Mouse (Mus musculus): ENCODE data around the gene Slc22a7. TPM values are rescaled to one million over a fixed set of nuclear protein-coding genes. Genes with fewer than 3 reads are reported as not detected.

Slc22a7 gene
- total RNA-seq, 2 experiments from 2014 or later = 0.25 to 0.75 TPM

DNA sequence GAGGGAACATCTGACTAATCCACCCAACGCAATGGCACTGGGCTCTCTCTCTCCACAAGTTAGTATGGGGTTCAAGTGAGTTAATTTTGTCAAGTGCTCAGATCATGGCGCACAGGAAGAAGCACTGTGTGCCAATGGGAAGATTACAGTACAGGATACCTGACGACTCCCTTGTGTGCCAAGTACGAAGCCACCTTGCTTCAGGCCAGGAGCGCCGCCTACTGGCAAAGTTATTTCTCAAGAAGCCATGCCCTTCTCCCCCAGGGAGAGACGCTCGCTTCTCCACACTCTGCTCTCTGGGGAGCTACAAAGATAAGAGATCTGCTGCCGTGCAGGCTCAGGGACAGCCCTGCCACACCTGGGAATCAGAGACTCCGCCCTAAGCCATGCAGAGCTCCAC lies 19.5 kb upstream of the Slc22a7 start:
- no peak overlapping the region for H3K27ac ChIP-seq
- DNase-seq (ENCODE audit: extremely low spot score in 1 of 2, low spot score in 2 of 2) = peak in 1 of 2 experiments; percentile 45
- no peak overlapping the region for H3K4me3 ChIP-seq
- intact Hi-C loops (cut with DNase I) = no loop called here
- TF ChIP-seq CTCF (IDR thresholded peaks at IDR 0.05) = peak; percentile 55

DNA sequence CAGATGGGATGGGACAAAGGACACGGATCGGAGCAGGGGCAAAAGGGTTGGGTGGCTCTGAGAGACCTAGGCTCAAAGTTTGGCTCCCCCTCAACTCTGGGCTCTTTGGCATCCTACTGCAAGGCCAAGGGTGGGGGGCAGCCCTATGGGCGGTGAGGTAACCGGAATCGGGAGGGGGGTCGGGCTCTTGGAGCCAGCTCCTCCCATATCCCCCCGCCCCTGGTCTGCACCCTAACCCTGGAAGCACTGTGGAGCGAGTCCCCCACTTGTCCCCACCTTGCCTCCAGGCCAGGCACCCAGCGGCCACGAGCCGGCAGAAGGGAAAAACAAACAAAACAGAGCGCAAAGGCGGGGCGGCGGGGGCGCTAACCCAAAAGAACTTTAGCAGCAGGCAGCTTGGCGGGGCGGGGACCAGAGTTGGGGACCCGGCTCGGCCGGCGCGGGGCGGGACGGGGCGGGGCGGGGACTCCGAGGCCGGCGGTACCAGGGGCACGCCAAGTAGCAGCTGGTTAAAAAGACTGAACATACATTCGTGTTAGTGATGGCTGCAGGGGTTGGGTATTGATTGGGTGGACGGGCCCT lies 16.9 kb upstream of the Slc22a7 start:
- intact Hi-C loops (cut with DNase I) = no loop called here

DNA sequence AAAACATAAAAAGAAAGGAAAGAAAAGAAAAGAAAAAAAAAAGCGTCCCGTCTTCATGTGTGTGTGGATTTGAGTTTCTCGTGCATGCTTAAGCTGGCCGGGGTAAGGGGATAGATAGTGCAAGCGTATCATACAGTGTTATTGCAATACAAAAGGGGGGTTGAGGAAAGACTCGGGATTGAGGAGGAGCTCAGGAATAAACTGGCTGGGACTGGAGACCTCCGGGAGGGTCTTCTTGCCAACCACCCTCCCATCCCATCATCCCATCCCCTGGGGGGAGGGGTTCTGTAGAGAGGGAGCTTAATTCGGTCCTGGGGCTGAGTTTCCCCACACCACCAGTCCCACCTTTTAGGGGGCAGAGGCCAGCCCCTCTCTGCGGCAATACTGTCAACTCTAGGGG lies 16.3 kb upstream of the Slc22a7 start:
- TF ChIP-seq CTCF (IDR thresholded peaks at IDR 0.05) = no peak
- no peak for DNase-seq (ENCODE audit: extremely low spot score in 1 of 2, low spot score in 2 of 2)
- no peak overlapping the region for H3K27ac ChIP-seq
- H3K4me3 ChIP-seq = peak overlapping the region; percentile 14; the same call in 1 of the 2 replicates
- intact Hi-C loops (cut with DNase I) = no loop called here

More for the DNA sequence above, 16.9 kb upstream of the Slc22a7 start:
- Histone ChIP-seq H3K4me3 (peak overlapping the region; percentile 25; the same call in 1 of the 2 replicates), H3K27ac (no peak overlapping the region)
- peak in 1 of 2 experiments; percentile 46 for DNase-seq (ENCODE audit: extremely low spot score in 1 of 2, low spot score in 2 of 2)
- no peak for TF ChIP-seq CTCF (IDR thresholded peaks at IDR 0.05)

DNA sequence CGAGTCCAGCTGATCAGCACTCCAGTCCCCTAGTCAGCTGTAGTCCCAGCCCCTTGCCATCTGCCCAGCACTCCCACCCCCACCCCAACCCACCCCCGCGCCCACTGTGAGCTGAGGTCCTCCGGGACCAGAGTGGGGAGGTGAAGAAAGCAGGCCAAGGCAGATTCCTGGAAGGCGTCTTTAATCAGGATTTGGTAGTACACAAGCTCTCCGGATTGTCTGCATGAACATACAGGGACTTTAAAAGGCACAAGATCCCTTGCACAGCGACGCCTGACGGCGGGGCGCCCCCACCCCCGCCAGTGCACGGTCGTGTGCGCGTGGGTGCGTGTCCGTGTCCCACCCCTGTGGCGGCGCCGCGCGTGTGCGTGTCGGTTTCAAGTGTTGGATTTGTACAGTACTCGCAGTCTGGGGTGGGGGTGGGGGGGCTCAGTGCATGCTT lies 15.7 kb upstream of the Slc22a7 start:
- DNase-seq (ENCODE audit: extremely low spot score in 1 of 2, low spot score in 2 of 2) = peak in 1 of 2 experiments; percentile 30
- no peak; the same call in 1 of the 2 replicates for TF ChIP-seq CTCF (IDR thresholded peaks at IDR 0.05)
- H3K4me3 ChIP-seq = no peak overlapping the region; the same call in 1 of the 2 replicates
- H3K27ac ChIP-seq = no peak overlapping the region
- intact Hi-C loops (cut with DNase I) = no loop called here

DNA sequence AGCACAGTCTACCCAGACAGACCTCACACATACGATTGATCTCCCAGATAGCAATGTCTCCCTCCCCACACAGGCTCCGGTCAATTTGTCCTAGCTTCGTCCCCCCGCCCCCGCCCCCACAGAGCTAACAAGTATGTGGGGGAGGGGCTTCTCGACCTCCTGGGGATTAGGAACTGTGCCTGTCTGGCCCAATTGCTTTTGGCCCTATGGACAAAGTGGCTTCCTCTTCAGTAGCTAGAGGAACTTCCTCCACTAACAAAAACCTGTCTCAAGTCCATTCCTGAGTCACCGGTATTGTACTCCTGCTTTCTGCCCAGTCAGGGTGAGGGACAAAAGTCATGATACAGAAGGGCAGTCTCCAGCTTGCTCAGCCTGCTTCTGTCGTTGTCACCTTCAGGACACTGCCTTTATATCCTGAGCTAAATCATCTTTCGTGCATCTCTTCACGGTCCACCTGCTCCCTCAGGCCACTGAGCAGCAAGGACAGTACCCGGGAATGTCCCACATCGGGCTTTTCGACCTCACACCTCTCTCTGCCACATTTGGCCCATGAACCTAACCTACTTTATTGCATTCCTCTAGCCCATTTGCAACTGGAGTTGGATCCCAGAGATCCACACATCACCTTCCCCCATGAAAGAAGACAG lies 15.2 kb upstream of the Slc22a7 start:
- no peak for DNase-seq (ENCODE audit: extremely low spot score in 1 of 2, low spot score in 2 of 2)
- H3K27ac ChIP-seq = no peak overlapping the region
- no peak overlapping the region for H3K4me3 ChIP-seq
- TF ChIP-seq CTCF (IDR thresholded peaks at IDR 0.05) = no peak
- intact Hi-C loops (cut with DNase I) = no loop called here

DNA sequence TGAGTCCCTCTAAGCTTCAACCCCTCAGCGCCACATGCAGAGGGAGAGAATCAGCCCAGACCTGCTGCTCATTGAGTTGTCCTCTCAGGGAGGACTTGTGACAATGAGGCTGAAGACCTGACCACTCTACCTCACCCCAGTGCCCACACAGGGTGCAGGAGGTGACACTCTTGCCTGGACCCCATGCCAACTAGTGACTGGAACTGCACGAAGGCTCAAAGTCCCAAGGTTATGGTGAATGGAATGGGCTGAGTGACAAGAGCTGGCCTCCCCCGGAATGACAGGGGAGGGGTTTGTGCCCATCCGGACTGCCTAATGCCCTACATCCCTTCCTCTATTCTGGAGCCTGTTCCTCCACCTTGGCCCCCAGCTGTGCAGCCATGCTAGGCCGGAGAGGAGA lies 14.4 kb upstream of the Slc22a7 start:
- intact Hi-C loops (cut with DNase I) = no loop called here
- Histone ChIP-seq H3K4me3 (no peak overlapping the region), H3K27ac (no peak overlapping the region)
- no peak for TF ChIP-seq CTCF (IDR thresholded peaks at IDR 0.05)
- DNase-seq (ENCODE audit: extremely low spot score in 1 of 2, low spot score in 2 of 2) = no peak

DNA sequence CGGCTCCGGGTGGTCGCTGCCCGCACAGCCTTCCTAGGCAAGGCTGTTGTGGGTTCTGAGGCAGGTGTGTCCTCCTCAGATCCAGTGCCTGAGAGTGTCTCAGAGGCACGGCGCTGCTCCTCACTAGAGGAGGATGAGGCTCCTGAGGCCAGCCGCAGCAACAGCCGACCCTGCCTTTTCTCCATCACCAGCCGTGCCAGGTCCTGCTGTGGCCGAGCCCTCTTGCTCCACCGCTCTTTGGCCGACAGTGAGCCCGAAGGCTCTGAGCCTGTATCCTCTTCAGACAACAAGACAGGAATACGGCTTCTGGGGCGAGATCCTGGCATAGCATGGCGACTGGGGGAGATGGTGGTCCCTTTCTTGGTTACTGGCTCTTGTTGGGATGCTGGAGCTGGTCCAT lies 8.0 kb upstream of the Slc22a7 start:
- DNase-seq (ENCODE audit: extremely low spot score in 1 of 2, low spot score in 2 of 2) = no peak
- intact Hi-C loops (cut with DNase I) = no loop called here
- no peak for TF ChIP-seq CTCF (IDR thresholded peaks at IDR 0.05)
- Histone ChIP-seq H3K4me3 (no peak overlapping the region), H3K27ac (no peak overlapping the region)

DNA sequence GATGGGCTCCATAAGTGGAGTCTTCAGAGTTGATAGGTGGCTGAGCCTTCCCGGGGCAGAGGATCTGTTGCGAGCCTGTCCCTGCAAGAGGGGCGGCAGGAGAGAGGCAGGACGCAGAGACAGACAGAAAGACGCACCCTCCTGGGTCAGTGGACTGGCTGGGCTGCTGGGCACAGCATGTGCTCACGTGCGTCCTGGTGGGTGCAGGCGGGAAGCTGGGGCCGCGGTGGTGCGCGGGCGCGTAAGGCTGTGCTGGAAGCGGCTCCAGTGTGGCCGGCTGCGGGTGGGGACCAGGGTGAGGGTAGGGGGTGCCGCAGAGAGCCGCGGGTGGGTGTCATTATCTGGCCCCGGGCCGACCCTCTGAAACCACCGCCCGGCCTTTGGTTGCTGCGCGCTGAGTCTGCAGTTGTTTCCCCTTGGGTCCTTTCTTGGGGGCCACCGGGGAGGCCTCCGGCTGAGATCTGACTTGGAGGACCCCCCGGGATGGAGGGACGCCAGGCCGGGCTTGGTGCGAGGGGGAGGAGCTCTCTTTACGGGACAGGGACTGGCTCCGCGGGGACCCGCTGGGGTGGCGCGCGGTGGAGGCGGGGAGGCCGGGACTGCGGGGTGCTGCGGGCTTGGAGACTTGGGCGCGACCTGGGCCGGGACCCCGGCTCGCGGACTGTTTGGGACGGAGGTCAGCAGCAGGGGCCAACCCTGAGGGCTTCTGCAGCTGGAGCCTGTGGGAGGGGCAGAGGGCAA lies 6.8 kb upstream of the Slc22a7 start:
- intact Hi-C loops (cut with DNase I) = no loop called here
- no peak for DNase-seq (ENCODE audit: extremely low spot score in 1 of 2, low spot score in 2 of 2)
- no peak overlapping the region for H3K4me3 ChIP-seq
- H3K27ac ChIP-seq = no peak overlapping the region
- TF ChIP-seq CTCF (IDR thresholded peaks at IDR 0.05) = no peak

DNA sequence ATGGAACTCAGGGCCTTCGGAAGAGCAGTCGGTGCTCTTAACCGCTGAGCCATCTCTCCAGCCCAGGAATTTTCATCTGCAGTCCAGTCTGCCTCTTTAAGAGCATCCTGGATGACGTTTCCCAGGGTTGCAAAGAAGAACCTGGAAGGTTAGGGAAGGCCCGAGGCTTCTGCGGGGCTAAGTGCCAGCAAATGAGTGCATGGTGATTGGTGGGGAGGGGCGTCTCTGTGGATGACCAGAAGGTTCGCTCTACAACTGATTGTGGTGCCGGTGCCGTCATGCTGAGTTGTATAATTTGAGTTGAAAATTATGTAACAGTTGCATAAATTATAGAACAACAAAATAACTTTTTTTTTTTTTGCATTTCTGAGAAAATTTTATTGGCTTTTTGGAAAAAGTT lies 919 bp upstream of the Slc22a7 start:
- no peak for TF ChIP-seq CTCF (IDR thresholded peaks at IDR 0.05)
- intact Hi-C loops (cut with DNase I) = no loop called here
- no peak overlapping the region for H3K27ac ChIP-seq
- DNase-seq (ENCODE audit: extremely low spot score in 1 of 2, low spot score in 2 of 2) = no peak
- no peak overlapping the region for H3K4me3 ChIP-seq

DNA sequence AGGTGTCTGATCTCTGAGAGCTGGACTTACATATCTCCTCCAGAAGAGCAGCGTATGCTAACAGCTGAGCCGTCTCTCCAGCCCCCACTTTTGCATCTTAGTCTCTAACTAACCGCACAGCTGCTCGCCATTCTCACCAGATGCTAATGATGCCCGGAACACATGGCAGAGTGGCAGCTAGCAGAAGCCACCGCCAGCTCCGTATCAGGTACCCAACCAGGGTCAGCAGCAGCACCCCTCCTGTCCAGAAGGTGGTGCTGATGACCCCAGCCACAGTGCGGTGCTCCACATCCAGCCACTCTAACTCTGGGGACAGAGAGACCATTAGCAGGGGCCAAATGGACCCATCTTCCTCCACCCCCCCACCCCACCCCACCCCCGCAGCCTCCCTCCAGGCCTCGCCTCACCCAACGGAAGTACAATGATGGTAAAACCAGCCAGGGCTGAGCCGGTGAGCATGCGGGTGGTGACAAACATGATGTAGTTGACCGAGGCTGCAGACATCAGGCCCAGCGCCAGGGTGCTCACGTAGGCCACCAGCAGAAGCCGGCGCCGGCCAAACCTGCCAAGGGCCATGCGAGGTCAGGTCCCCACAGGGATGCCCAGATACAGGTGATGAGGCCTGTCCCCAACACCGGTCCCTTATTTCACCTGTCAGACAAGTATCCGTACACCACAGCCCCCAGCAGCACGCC lies 1.4 kb downstream of the Slc22a7 start:
- intact Hi-C loops (cut with DNase I) = no loop called here
- Histone ChIP-seq H3K4me3 (no peak overlapping the region), H3K27ac (no peak overlapping the region)
- peak; percentile 54 for TF ChIP-seq CTCF (IDR thresholded peaks at IDR 0.05)
- no peak for DNase-seq (ENCODE audit: extremely low spot score in 1 of 2, low spot score in 2 of 2)

DNA sequence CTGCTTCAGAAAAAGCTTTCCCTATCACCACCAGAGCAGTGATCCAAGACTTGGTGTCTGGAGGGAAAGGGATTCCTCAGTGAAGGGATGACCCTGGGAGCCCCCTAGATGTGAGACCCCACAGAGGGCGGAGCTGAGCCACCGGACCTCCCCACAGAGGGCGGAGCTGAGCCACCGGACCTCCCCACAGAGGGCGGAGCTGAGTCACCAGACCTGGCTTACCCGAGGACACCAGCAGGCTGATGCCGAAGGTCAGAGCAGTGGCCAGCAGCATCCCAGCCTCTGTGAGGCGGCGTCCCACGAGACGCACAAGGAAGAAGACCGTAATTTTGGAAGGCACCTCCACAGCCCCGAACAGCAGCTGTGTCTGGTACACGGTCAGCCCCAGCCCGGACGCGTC lies 4.6 kb downstream of the Slc22a7 start:
- Histone ChIP-seq H3K27ac (no peak overlapping the region), H3K4me3 (no peak overlapping the region)
- intact Hi-C loops (cut with DNase I) = no loop called here
- TF ChIP-seq CTCF (IDR thresholded peaks at IDR 0.05) = no peak; the same call in 1 of the 2 replicates
- DNase-seq (ENCODE audit: extremely low spot score in 1 of 2, low spot score in 2 of 2) = no peak
